Mouse (Mus musculus) mesoderm, embryonic 11.5 days (tissue): ENCODE measurements around the gene Ppp1r18.
"Not testable (repeated sequence)": the region's sequence is repeated elsewhere in the genome, so short reads cannot be mapped to it uniquely, and the experiment has no call there.

ENCODE experiments used
- DNase-seq: peaks from one replicate; pipeline ENCODE4 v3.0.0-alpha.2; 2012; ENCODE audit warnings: low read depth, low spot score

Ppp1r18 gene

GRCm38 (mm10) chr17:35836991-35837422 lies 28.4 kb upstream of the Ppp1r18 start:
- DNase-seq = peak; percentile 94

GRCm38 (mm10) chr17:35837487-35837886 lies 27.9 kb upstream of the Ppp1r18 start:
- peak; percentile 81 for DNase-seq

GRCm38 (mm10) chr17:35838122-35838544 lies 27.3 kb upstream of the Ppp1r18 start, which contains the start of gene Tubb5:
Gene Tubb5, minus strand, starts transcription at chr17:35838306.
- peak; percentile 96 for DNase-seq

GRCm38 (mm10) chr17:35838570-35838969 lies 26.8 kb upstream of the Ppp1r18 start:
- no peak for DNase-seq

- not testable (repeated sequence) for DNase-seq
Observed at GRCm38 (mm10) chr17:35839002-35839401, 26.4 kb upstream of the Ppp1r18 start.

GRCm38 (mm10) chr17:35840561-35840960 lies 24.8 kb upstream of the Ppp1r18 start:
- no peak for DNase-seq

- DNase-seq = peak; percentile 100
Observed at GRCm38 (mm10) chr17:35841076-35841950, 24.1 kb upstream of the Ppp1r18 start, which contains the start of gene Mdc1. Gene Mdc1, plus strand, starts transcription at chr17:35841515.

GRCm38 (mm10) chr17:35842006-35842405 lies 23.4 kb upstream of the Ppp1r18 start:
- no peak for DNase-seq

- no peak for DNase-seq
Observed at GRCm38 (mm10) chr17:35843514-35843913, 21.9 kb upstream of the Ppp1r18 start.

GRCm38 (mm10) chr17:35848112-35848511 lies 17.3 kb upstream of the Ppp1r18 start:
- no peak for DNase-seq

- no peak for DNase-seq
Observed at GRCm38 (mm10) chr17:35850974-35851373, 14.4 kb upstream of the Ppp1r18 start.

- DNase-seq = no peak
Observed at GRCm38 (mm10) chr17:35859371-35859770, 6.0 kb upstream of the Ppp1r18 start.

- DNase-seq = no peak
Observed at GRCm38 (mm10) chr17:35859835-35860234, 5.6 kb upstream of the Ppp1r18 start.

GRCm38 (mm10) chr17:35860831-35861197 lies 4.6 kb upstream of the Ppp1r18 start:
- DNase-seq = no peak

GRCm38 (mm10) chr17:35861198-35861857 lies 4.1 kb upstream of the Ppp1r18 start, which contains the start of gene Nrm:
Gene Nrm, plus strand, starts transcription at chr17:35861318.
- peak; percentile 89 for DNase-seq

GRCm38 (mm10) chr17:35864832-35865353 lies 500 bp upstream of the Ppp1r18 start:
- DNase-seq = no peak

GRCm38 (mm10) chr17:35866281-35866831 lies 963 bp downstream of the Ppp1r18 start:
- peak; percentile 65 for DNase-seq

GRCm38 (mm10) chr17:35866911-35867890 lies 1.8 kb downstream of the Ppp1r18 start:
- DNase-seq = no peak

- no peak for DNase-seq
Observed at GRCm38 (mm10) chr17:35868165-35868820, 2.9 kb downstream of the Ppp1r18 start.

GRCm38 (mm10) chr17:35868961-35869345 lies 3.6 kb downstream of the Ppp1r18 start:
- no peak for DNase-seq
